Mouse (Mus musculus) embryonic facial prominence, embryonic 15.5 days (tissue): ENCODE measurements at regions not wholly inside any gene's neighbourhood (a gene's known extent, or its start where the extent isn't known, plus 50 kb on each side); places are given as distances from the start of the nearest gene placed in this dataset.

Experiments used
- ATAC-seq: fragments of 200-750 bp; cut with Nextera tagmentation; 2 replicates; pipeline ENCODE4 v1.8.0; 2017; ENCODE audit warnings: low read depth, moderate TSS enrichment; ENCODE audit not compliant: insufficient number of reproducible peaks, low FRiP score, low TSS enrichment
- H3K27ac ChIP-seq: fragments of 300-500 bp; sonication (generic); replicated peaks from 2 replicates; pipeline ENCODE4 v1.5.1; 2015; ENCODE audit warnings: mild to moderate bottlenecking, inconsistent platforms
- H3K27me3 ChIP-seq: fragments of 300-500 bp; sonication (generic); 2 replicates; pipeline ENCODE4 v1.6.1; 2015; ENCODE audit warnings: inconsistent platforms
- H3K36me3 ChIP-seq: fragments of 300-500 bp; sonication (generic); 2 replicates; pipeline ENCODE4 v1.6.1; 2015; ENCODE audit warnings: mild to moderate bottlenecking, inconsistent platforms
- H3K4me1 ChIP-seq: fragments of 300-500 bp; sonication (generic); 2 replicates; pipeline ENCODE4 v1.6.1; 2015; ENCODE audit warnings: inconsistent platforms
- H3K4me2 ChIP-seq: fragments of 300-500 bp; sonication (generic); replicated peaks from 2 replicates; pipeline ENCODE4 v1.6.1; 2015; ENCODE audit warnings: mild to moderate bottlenecking, inconsistent platforms
- H3K4me3 ChIP-seq: fragments of 300-500 bp; sonication (generic); replicated peaks from 2 replicates; pipeline ENCODE4 v1.5.1; 2015; ENCODE audit warnings: mild to moderate bottlenecking, inconsistent platforms
- H3K9ac ChIP-seq: fragments of 300-500 bp; sonication (generic); 2 replicates; pipeline ENCODE4 v1.6.1; 2015; ENCODE audit warnings: inconsistent platforms
- H3K9me3 ChIP-seq: fragments of 300-500 bp; sonication (generic); replicated peaks from 2 replicates; pipeline ENCODE4 v1.6.1; 2016; ENCODE audit warnings: inconsistent platforms
- WGBS: fragments of 180-500 bp; shearing (Covaris S2); methylation state at CpG from one replicate; pipeline ENCODE4 v1.1.7; 2015; 5-methylcytosine and 5-hydroxymethylcytosine counted together

GRCm38 (mm10) chr12:16139152-16139551 is 322.4 kb upstream of the Trib2 start:
- 47% methylated on average over 4 of the region's 4 CpGs for WGBS
- H3K4me2 ChIP-seq = no peak overlapping the region
- ATAC-seq = no peak
- no peak overlapping the region for H3K4me3 ChIP-seq
- no peaks in the 10 kb centered on the region for H3K36me3 ChIP-seq
- no peaks in the 10 kb centered on the region for H3K27me3 ChIP-seq
- H3K9ac ChIP-seq = no peak overlapping the region
- H3K27ac ChIP-seq = no peak overlapping the region
- H3K9me3 ChIP-seq = no peaks in the 10 kb centered on the region
- H3K4me1 ChIP-seq = 0 out of 2 replicates have a peak, but pooled peaks cover 3% of the 10 kb centered on the region

DNA sequence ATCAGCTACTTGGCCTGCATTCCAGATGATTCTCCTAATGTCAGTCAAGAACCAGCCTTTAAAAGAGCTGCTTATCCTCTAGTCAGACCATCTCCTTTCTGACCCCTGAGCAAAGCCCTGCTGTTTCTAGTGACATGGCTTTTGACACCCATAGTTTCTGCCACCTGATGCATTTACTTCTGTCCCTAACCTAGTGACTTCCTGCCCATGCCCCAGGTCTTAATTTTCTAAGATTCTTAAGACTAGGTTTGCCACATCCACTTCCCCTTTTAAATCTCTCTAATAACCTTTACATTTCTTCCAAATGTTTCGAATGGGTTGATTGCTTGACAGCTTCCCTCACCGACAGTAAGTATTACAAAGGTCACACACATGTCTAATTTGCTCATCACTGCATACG is 321.1 kb upstream of the Trib2 start:
- no peak overlapping the region for H3K4me3 ChIP-seq
- H3K4me2 ChIP-seq = no peak overlapping the region
- WGBS = 80% methylated on average over 3 of the region's 3 CpGs
- H3K27me3 ChIP-seq = no peaks in the 10 kb centered on the region
- H3K9ac ChIP-seq = no peak overlapping the region
- no peak overlapping the region for H3K27ac ChIP-seq
- H3K36me3 ChIP-seq = no peaks in the 10 kb centered on the region
- H3K9me3 ChIP-seq = no peaks in the 10 kb centered on the region
- no peak for ATAC-seq
- H3K4me1 ChIP-seq = 0 out of 2 replicates have a peak, but pooled peaks cover 3% of the 10 kb centered on the region

GRCm38 (mm10) chr12:16136214-16136671 is 319.5 kb upstream of the Trib2 start:
- no peaks in the 10 kb centered on the region for H3K27me3 ChIP-seq
- H3K27ac ChIP-seq = no peak overlapping the region
- no peaks in the 10 kb centered on the region for H3K36me3 ChIP-seq
- no peak overlapping the region for H3K9ac ChIP-seq
- no peak for ATAC-seq
- no peaks in the 10 kb centered on the region for H3K9me3 ChIP-seq
- no peak overlapping the region for H3K4me2 ChIP-seq
- 33% methylated on average over 5 of the region's 5 CpGs for WGBS
- 0 out of 2 replicates have a peak, but pooled peaks cover 3% of the 10 kb centered on the region for H3K4me1 ChIP-seq
- H3K4me3 ChIP-seq = no peak overlapping the region

GRCm38 (mm10) chr12:16135602-16136213 is 319.0 kb upstream of the Trib2 start:
- H3K27ac ChIP-seq = no peak overlapping the region
- H3K27me3 ChIP-seq = no peaks in the 10 kb centered on the region
- H3K4me3 ChIP-seq = no peak overlapping the region
- H3K4me1 ChIP-seq = 0 out of 2 replicates have a peak, but pooled peaks cover 3% of the 10 kb centered on the region
- no peaks in the 10 kb centered on the region for H3K9me3 ChIP-seq
- no peaks in the 10 kb centered on the region for H3K36me3 ChIP-seq
- ATAC-seq = no peak
- H3K9ac ChIP-seq = no peak overlapping the region
- H3K4me2 ChIP-seq = no peak overlapping the region
- 44% methylated on average over 4 of the region's 4 CpGs for WGBS

DNA sequence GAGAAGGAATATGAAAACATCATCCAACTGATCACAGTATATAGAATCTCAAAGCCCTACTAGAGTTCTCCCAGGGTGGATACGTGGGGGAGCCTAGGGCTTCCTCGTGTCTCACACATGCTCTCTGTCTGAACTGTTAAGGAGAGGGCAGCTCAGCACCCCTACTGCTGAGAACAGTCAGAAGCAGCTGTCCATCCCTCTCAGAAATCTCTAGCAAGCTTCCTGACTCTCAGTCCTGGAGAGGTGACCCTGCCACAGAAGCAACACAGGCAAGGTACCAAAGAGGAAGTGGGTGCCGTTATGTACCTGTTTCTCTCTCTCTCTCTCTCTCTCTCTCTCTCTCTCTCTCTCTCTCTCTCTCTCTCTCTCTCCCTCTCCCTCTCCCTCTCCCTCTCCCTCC is 317.7 kb upstream of the Trib2 start:
- no peaks in the 10 kb centered on the region for H3K9me3 ChIP-seq
- 0 out of 2 replicates have a peak, but pooled peaks cover 3% of the 10 kb centered on the region for H3K4me1 ChIP-seq
- WGBS = 78% methylated on average over 3 of the region's 3 CpGs
- H3K27ac ChIP-seq = no peak overlapping the region
- ATAC-seq = no peak
- H3K36me3 ChIP-seq = no peaks in the 10 kb centered on the region
- no peak overlapping the region for H3K9ac ChIP-seq
- H3K4me2 ChIP-seq = no peak overlapping the region
- H3K4me3 ChIP-seq = no peak overlapping the region
- H3K27me3 ChIP-seq = no peaks in the 10 kb centered on the region

DNA sequence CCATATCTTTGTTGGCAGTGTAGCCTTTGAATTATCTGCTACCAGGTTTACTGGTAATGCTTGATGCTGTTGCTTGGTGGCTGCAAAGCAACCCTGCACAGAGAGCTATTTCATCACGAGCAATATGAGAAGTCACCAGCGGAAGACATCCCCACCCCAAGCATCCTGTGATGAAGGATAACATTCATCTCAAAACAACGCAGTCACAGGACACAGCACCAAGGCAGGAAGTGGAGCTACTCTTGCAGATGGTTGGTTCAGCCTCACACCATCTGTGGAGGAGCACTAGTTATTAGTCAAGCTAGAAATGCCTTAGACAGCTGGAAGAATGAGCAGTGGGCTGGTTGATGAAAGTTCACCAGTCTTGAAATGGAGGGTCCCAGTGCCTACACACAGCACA is 316.5 kb upstream of the Trib2 start:
- WGBS = 73% methylated on average over 3 of the region's 3 CpGs
- Histone ChIP-seq H3K4me3 (no peak overlapping the region), H3K4me2 (no peak overlapping the region), H3K4me1 (no peaks in the 10 kb centered on the region), H3K9me3 (no peaks in the 10 kb centered on the region), H3K36me3 (no peaks in the 10 kb centered on the region), H3K9ac (no peak overlapping the region), H3K27me3 (no peaks in the 10 kb centered on the region), H3K27ac (no peak overlapping the region)
- ATAC-seq = no peak

DNA sequence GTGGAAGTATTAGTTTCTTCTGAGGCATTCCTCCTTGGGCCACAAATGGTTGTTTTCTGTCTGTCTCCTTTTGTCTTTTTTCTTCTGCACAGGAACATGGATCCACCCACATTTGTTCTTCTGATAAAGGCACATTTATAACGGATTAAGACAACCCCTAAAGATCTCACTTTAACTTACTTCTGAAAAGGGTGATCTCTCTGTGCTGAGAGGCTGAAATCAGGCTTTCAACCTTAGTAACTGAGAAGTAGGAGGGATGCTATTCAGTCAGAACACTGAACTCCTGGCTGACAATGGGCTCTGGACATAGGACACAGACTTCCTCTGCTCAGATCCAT is 315.0 kb upstream of the Trib2 start:
- WGBS = 70% methylated on average over 1 of the region's 1 CpGs
- Histone ChIP-seq H3K27ac (no peak overlapping the region), H3K4me3 (no peak overlapping the region), H3K27me3 (no peaks in the 10 kb centered on the region), H3K36me3 (no peaks in the 10 kb centered on the region), H3K4me1 (no peaks in the 10 kb centered on the region), H3K9ac (no peak overlapping the region), H3K4me2 (no peak overlapping the region), H3K9me3 (no peaks in the 10 kb centered on the region)
- ATAC-seq = no peak

- 62% methylated on average over 2 of the region's 2 CpGs for WGBS
- no peak overlapping the region for H3K4me2 ChIP-seq
- H3K9me3 ChIP-seq = no peaks in the 10 kb centered on the region
- H3K36me3 ChIP-seq = no peaks in the 10 kb centered on the region
- no peak for ATAC-seq
- no peak overlapping the region for H3K4me3 ChIP-seq
- no peaks in the 10 kb centered on the region for H3K4me1 ChIP-seq
- no peak overlapping the region for H3K9ac ChIP-seq
- H3K27ac ChIP-seq = no peak overlapping the region
- H3K27me3 ChIP-seq = no peaks in the 10 kb centered on the region
Observed at GRCm38 (mm10) chr12:16131028-16131739, 314.5 kb upstream of the Trib2 start.

- no peaks in the 10 kb centered on the region for H3K27me3 ChIP-seq
- WGBS = 35% methylated on average over 1 of the region's 1 CpGs
- no peaks in the 10 kb centered on the region for H3K9me3 ChIP-seq
- H3K4me3 ChIP-seq = no peak overlapping the region
- no peak overlapping the region for H3K27ac ChIP-seq
- no peaks in the 10 kb centered on the region for H3K36me3 ChIP-seq
- H3K9ac ChIP-seq = no peak overlapping the region
- no peak for ATAC-seq
- no peak overlapping the region for H3K4me2 ChIP-seq
- no peaks in the 10 kb centered on the region for H3K4me1 ChIP-seq
Observed at GRCm38 (mm10) chr12:16130605-16131004, 313.9 kb upstream of the Trib2 start.

DNA sequence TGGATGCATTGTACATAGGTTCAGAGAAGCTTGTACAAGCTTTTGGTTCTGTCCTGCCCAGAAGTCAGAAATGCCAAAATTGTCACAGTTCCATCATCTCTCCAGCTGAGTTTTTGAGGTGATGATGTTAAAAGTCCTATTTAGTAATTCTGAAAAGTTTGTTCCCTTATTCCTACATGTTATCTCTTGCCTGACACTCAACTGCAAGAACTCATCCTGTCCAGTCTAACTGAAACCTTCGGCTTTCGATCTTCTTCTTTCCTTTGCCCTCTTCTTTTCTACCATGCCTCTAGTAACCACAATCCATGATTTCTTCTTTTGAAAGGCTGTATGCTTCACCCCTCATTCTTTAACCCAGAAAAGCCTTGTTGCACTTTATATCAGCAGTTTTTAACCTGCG is 313.2 kb upstream of the Trib2 start:
- 92% methylated on average over 3 of the region's 3 CpGs for WGBS
- ATAC-seq = no peak
- H3K9ac ChIP-seq = no peak overlapping the region

DNA sequence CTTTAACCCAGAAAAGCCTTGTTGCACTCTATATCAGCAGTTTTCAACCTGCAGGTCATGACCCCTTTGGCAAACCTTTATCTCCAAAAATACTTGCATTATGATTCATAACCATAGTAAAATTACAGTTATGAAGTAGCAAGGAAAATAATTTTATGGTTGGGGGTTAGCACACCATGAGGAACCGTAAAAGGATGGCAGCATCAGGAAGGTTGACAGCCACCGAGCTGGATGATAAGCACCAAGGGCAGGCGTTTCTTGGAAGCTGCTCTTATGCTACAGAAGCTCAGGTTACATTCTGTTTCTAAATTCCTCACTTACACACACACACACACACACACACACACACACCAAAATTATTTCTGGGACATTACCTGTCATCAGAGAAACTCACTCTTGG is 312.5 kb upstream of the Trib2 start:
- no peaks in the 10 kb centered on the region for H3K9me3 ChIP-seq
- H3K4me2 ChIP-seq = no peak overlapping the region
- no peaks in the 10 kb centered on the region for H3K4me1 ChIP-seq
- no peaks in the 10 kb centered on the region for H3K36me3 ChIP-seq
- no peak overlapping the region for H3K9ac ChIP-seq
- no peak overlapping the region for H3K27ac ChIP-seq
- WGBS = 69% methylated on average over 3 of the region's 3 CpGs
- no peak overlapping the region for H3K4me3 ChIP-seq
- no peaks in the 10 kb centered on the region for H3K27me3 ChIP-seq
- ATAC-seq = no peak

More for the DNA sequence above, 313.2 kb upstream of the Trib2 start:
- no peaks in the 10 kb centered on the region for H3K36me3 ChIP-seq
- H3K4me2 ChIP-seq = no peak overlapping the region
- H3K27ac ChIP-seq = no peak overlapping the region
- H3K4me3 ChIP-seq = no peak overlapping the region
- H3K9me3 ChIP-seq = no peaks in the 10 kb centered on the region
- no peaks in the 10 kb centered on the region for H3K27me3 ChIP-seq
- no peaks in the 10 kb centered on the region for H3K4me1 ChIP-seq

DNA sequence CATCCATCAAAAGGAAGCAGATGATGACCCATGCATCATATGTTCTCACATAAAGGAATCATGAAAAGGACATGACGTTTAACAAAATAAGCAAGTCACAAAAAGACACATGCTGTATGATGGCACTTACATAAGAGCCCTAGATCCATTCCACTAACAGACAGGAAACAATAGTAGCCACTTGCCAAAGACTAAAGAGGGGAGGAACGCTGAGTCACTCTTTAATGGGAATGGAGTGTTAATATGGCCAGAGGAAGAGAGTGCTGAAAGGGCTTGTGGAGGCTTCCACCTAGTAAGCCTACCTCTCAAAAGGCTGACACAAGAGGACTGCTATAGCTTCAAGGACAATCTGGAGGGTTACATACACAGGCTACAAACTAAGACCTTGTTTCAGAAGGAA is 308.2 kb upstream of the Trib2 start:
- Histone ChIP-seq H3K4me2 (no peak overlapping the region), H3K4me3 (no peak overlapping the region), H3K9ac (no peak overlapping the region), H3K36me3 (no peaks in the 10 kb centered on the region), H3K27ac (no peak overlapping the region), H3K4me1 (no peaks in the 10 kb centered on the region), H3K27me3 (no peaks in the 10 kb centered on the region), H3K9me3 (no peaks in the 10 kb centered on the region)
- 87% methylated on average over 2 of the region's 2 CpGs for WGBS
- no peak for ATAC-seq
